Mouse (Mus musculus) myocyte (in vitro differentiated cells): ENCODE measurements around the gene Gm11567. TPM values are rescaled to one million over a fixed set of nuclear protein-coding genes. Genes with fewer than 3 reads are reported as not detected.
"Not testable (repeated sequence)": the region's sequence is repeated elsewhere in the genome, so short reads cannot be mapped to it uniquely, and the experiment has no call there.

Source experiments
- H3K27me3 ChIP-seq: one replicate; pipeline ENCODE4 v1.6.1; 2011; ENCODE audit not compliant: control insufficient read depth, insufficient read depth, insufficient read length
- H3K36me3 ChIP-seq: one replicate; pipeline ENCODE4 v1.6.1; 2011; ENCODE audit not compliant: control insufficient read depth, insufficient read depth
- H3K4me2 ChIP-seq: one replicate; pipeline ENCODE4 v1.6.1; 2011; ENCODE audit warnings: low read depth, control low read depth
- H3K4me3 ChIP-seq: one replicate; pipeline ENCODE4 v1.5.1; 2011; ENCODE audit warnings: mild to moderate bottlenecking, control low read depth, moderate library complexity
- H3K79me2 ChIP-seq: one replicate; pipeline ENCODE4 v1.6.1; 2011; ENCODE audit not compliant: control insufficient read depth, insufficient read depth
- H3ac ChIP-seq: one replicate; pipeline ENCODE4 v1.6.1; 2011; ENCODE audit not compliant: control insufficient read depth, insufficient read length
- CEBPB ChIP-seq: IDR thresholded peaks from 2 replicates; pipeline ENCODE4 v1.6.1; 2011; ENCODE audit warnings: mild to moderate bottlenecking, moderate library complexity; ENCODE audit not compliant: poor library complexity, insufficient read depth, severe bottlenecking
- E2F4 ChIP-seq: IDR thresholded peaks from one replicate; pipeline ENCODE4 v1.6.1; 2011; ENCODE audit warnings: mild to moderate bottlenecking, control low read depth, moderate library complexity; ENCODE audit not compliant: insufficient read depth
- MAX ChIP-seq: IDR thresholded peaks from one replicate; pipeline ENCODE4 v1.6.1; 2011; ENCODE audit warnings: low read depth, mild to moderate bottlenecking, control low read depth
- MYOD1 ChIP-seq, 3 experiments: IDR thresholded peaks; one replicate each; pipeline ENCODE4 v1.6.1; 2011; ENCODE audit warnings: control low read depth in 2 of 3, low read depth in 2 of 3, mild to moderate bottlenecking in 2 of 3, moderate library complexity in 1 of 3; ENCODE audit not compliant: insufficient read length in 2 of 3, control insufficient read depth in 1 of 3
- MYOG ChIP-seq, 3 experiments: IDR thresholded peaks; one replicate each; pipeline ENCODE4 v1.6.1; 2011; ENCODE audit warnings: control low read depth in 2 of 3, low read depth in 2 of 3, mild to moderate bottlenecking in 2 of 3; ENCODE audit not compliant: insufficient read length in 2 of 3, control insufficient read depth in 1 of 3, insufficient read depth in 1 of 3
- POLR2A ChIP-seq: IDR thresholded peaks from one replicate; pipeline ENCODE4 v1.6.1; 2011; ENCODE audit warnings: low read depth, mild to moderate bottlenecking, control low read depth, moderate library complexity; ENCODE audit not compliant: insufficient read length
- POLR2AphosphoS2 ChIP-seq: IDR thresholded peaks from one replicate; pipeline ENCODE4 v1.6.1; 2011; ENCODE audit warnings: low read depth, control low read depth; ENCODE audit not compliant: insufficient read length
- REST ChIP-seq: IDR thresholded peaks from one replicate; pipeline ENCODE4 v1.6.1; 2011; ENCODE audit warnings: mild to moderate bottlenecking, control low read depth, moderate library complexity; ENCODE audit not compliant: insufficient read depth, insufficient read length
- SRF ChIP-seq: IDR thresholded peaks from one replicate; pipeline ENCODE4 v1.6.1; 2011; ENCODE audit warnings: low read depth; ENCODE audit not compliant: control insufficient read depth, insufficient read length
- TCF12 ChIP-seq: IDR thresholded peaks from one replicate; pipeline ENCODE4 v1.6.1; 2011; ENCODE audit warnings: mild to moderate bottlenecking, control low read depth; ENCODE audit not compliant: poor library complexity, insufficient read depth, severe bottlenecking
- TCF3 ChIP-seq: IDR thresholded peaks from one replicate; pipeline ENCODE4 v1.6.1; 2011; ENCODE audit warnings: low read depth, control low read depth; ENCODE audit not compliant: insufficient read length
- USF1 ChIP-seq: IDR thresholded peaks from one replicate; pipeline ENCODE4 v1.6.1; 2011; ENCODE audit warnings: low read depth, mild to moderate bottlenecking, control low read depth, moderate library complexity
- polyA plus RNA-seq: library from polyadenylated mRNA; unstranded; fragments of >200 nt; fragmentation: generic; extraction: Trizol; gene quantifications from one replicate; pipeline ENCODE4 v1.2.1, GENCODE M21; 2012; ENCODE audit warnings: missing spikeins

The Gm11567 gene
- polyA plus RNA-seq, 1 experiment = not detected

GRCm38 (mm10) chr11:99854121-99854520 is 24.9 kb upstream of the Gm11567 start:
- TF ChIP-seq USF1 (no peak), MYOD1 (IDR thresholded peaks at IDR 0.05; ENCODE audit: control insufficient read depth in 1 of 3, insufficient read length in 2 of 3, low read depth in 2 of 3) (no peak), POLR2AphosphoS2 (no peak), TCF12 (no peak), POLR2A (no peak), MYOG (IDR thresholded peaks at IDR 0.05; ENCODE audit: control insufficient read depth in 1 of 3, insufficient read depth in 1 of 3, insufficient read length in 2 of 3, low read depth in 2 of 3) (no peak), CEBPB (no peak), SRF (no peak), TCF3 (no peak), MAX (no peak), E2F4 (no peak), REST (no peak)
- Histone ChIP-seq H3K27me3 (no peaks in the 10 kb centered on the region), H3ac (no peak overlapping the region), H3K36me3 (no peaks in the 10 kb centered on the region), H3K4me3 (no peak overlapping the region), H3K79me2 (no peaks in the 10 kb centered on the region), H3K4me2 (no peak overlapping the region)

GRCm38 (mm10) chr11:99857617-99858016 is 21.4 kb upstream of the Gm11567 start, which contains the start of gene Gm11568:
Gene Gm11568, plus strand, starts transcription at chr11:99857917.
- H3K4me3 ChIP-seq = no peak within 1 kb of the TSS
- H3K4me2 ChIP-seq = no peak within 1 kb of the TSS
- H3ac ChIP-seq = no peak within 1 kb of the TSS
- no peaks in the 10 kb centered on the region for H3K36me3 ChIP-seq
- no peaks in the 10 kb centered on the region for H3K79me2 ChIP-seq
- TF ChIP-seq TCF3 (no peak), MYOD1 (IDR thresholded peaks at IDR 0.05; ENCODE audit: control insufficient read depth in 1 of 3, insufficient read length in 2 of 3, low read depth in 2 of 3) (no peak), MAX (no peak), MYOG (IDR thresholded peaks at IDR 0.05; ENCODE audit: control insufficient read depth in 1 of 3, insufficient read depth in 1 of 3, insufficient read length in 2 of 3, low read depth in 2 of 3) (no peak), POLR2AphosphoS2 (no peak), REST (no peak), E2F4 (no peak), CEBPB (no peak), TCF12 (no peak), USF1 (no peak), SRF (no peak), POLR2A (no peak)
- H3K27me3 ChIP-seq = no peaks in the 10 kb centered on the region

DNA sequence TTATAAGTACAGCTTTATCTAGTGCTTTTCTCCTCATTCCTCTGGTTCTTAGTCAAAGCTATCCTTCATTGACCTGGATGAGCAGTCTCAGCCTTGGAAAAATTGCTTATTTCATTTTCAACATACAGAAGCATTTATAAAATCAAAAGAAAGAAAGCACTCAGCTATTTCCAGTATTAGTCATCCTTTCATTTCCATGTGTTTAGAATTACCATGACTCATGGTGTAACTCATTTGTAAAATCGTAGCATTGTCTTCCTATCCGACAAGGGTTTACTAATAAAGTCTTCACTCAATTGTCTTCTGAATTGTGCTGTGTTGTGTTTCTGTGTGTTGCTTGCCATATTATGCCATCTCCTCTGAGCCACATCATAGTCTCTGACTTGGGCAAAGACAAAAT is 20.2 kb upstream of the Gm11567 start:
- Histone ChIP-seq H3K36me3 (no peaks in the 10 kb centered on the region), H3K79me2 (no peaks in the 10 kb centered on the region), H3K4me3 (no peak overlapping the region), H3ac (no peak overlapping the region), H3K4me2 (no peak overlapping the region), H3K27me3 (no peaks in the 10 kb centered on the region)
- TF ChIP-seq TCF12 (no peak), MAX (no peak), SRF (no peak), CEBPB (no peak)

GRCm38 (mm10) chr11:99864176-99864575 is 14.8 kb upstream of the Gm11567 start, which contains the start of gene Gm11559:
Gene Gm11559, plus strand, starts transcription at chr11:99864476.
- not testable (repeated sequence) for H3K27me3 ChIP-seq, H3K4me3 ChIP-seq, H3K4me2 ChIP-seq, H3ac ChIP-seq, H3K79me2 ChIP-seq, H3K36me3 ChIP-seq

GRCm38 (mm10) chr11:99873089-99873488 is 5.9 kb upstream of the Gm11567 start, which contains the start of gene Krtap9-1:
Gene Krtap9-1, plus strand, starts transcription at chr11:99873389.
- H3K79me2 ChIP-seq, H3K4me3 ChIP-seq, H3ac ChIP-seq, H3K27me3 ChIP-seq, H3K4me2 ChIP-seq, H3K36me3 ChIP-seq: not testable (repeated sequence)

- Histone ChIP-seq H3K4me2 (no peak within 1 kb of the TSS), H3K36me3 (no peaks in the 10 kb centered on the region), H3K4me3 (no peak within 1 kb of the TSS), H3K79me2 (no peaks in the 10 kb centered on the region), H3ac (no peak within 1 kb of the TSS), H3K27me3 (no peaks in the 10 kb centered on the region)
- TF ChIP-seq SRF (no peak), POLR2AphosphoS2 (no peak), TCF12 (no peak), MAX (no peak), USF1 (no peak), CEBPB (no peak), REST (no peak), E2F4 (no peak)
Measured at GRCm38 (mm10) chr11:99907620-99908019, 28.6 kb downstream of the Gm11567 start, which contains the start of gene Krtap31-1. Gene Krtap31-1, plus strand, starts transcription at chr11:99907920.
